Mouse (Mus musculus): ENCODE results near the gene Mpzl1.

DNA sequence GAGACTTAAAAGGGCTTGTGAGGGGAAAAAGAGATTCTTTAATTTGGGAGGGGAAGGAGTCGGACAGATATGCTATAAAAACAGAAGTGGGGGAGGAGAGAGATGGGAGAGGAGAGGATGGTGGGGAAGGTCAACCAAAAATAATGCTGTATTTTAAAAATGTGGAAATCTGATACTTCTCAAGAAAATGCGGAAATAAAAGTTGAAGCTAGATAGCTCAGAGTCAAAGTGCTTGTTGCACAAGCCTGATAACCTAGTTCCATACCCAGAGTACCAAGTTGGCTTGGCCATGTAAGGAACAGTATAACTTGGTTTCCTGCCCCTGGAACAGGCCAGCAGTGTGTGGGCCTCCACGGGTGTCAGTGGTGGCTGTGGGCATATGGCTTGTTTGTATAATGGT lies 19.5 kb downstream of the Mpzl1 start:
- TF ChIP-seq CTCF (IDR thresholded peaks at IDR 0.05; ENCODE audit: insufficient read depth, low read length) (no peak), POLR2A (IDR thresholded peaks at IDR 0.05; ENCODE audit: borderline replicate concordance, extremely low read depth, low read depth, low read length) (no peak)

All from lung, adult 2 months (tissue).